Mouse (Mus musculus) telencephalon, adult 2 months (tissue): ENCODE measurements at regions not wholly inside any gene's neighbourhood (a gene's known extent, or its start where the extent isn't known, plus 50 kb on each side); places are given as distances from the start of the nearest gene placed in this dataset.

Experiments used
- DNase-seq: peaks from one replicate; pipeline ENCODE4 v3.0.0-alpha.2; 2011; ENCODE audit warnings: low read depth, low spot score

DNA sequence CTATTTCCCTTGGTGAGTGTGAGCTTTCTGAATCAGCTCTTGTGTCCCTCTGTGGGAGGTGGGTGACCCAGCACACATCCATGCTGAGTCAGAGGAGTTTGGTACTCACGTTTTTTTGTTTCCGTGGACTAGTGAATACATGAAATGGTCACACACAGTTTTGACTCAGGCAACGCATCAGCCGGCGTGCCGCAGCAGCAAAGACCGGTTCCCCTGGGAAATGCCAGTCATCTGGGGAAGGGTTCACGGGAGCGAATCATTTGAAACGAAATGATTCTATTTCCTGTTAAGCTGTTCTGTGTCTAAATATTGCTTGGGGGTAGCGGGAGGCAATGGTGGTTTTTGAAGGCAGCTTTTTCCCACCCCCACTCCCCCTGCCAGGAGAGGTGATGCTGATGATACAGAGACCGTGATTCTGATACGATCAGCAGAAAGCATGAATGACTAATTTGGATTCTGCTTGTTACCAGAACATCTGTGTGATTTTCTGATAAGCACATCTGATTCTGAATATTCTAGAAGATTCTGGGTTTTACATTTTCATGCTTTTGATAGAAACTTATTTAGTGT is 223.5 kb downstream of the Klf5 start:
- peak; percentile 18 for DNase-seq

DNA sequence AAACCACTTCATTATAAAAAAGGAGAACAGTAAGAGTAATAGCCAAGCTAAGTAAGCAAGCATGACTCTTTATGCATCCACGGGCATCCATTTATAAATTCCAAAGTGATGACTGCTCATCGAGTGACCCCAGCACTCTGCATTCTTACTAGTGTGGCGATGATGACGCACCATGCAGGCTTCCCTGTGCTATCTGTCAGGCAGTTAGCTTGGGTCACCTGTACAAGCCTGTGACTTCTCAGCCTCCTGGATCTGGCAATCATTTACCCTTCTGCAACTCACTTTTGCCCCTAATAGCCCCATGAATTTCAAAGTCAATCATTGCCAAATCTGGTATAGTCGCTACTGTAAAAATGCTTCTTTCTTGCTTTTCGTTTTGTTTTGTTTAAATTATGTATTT is 237.3 kb downstream of the Klf5 start:
- DNase-seq, result no peak

DNA sequence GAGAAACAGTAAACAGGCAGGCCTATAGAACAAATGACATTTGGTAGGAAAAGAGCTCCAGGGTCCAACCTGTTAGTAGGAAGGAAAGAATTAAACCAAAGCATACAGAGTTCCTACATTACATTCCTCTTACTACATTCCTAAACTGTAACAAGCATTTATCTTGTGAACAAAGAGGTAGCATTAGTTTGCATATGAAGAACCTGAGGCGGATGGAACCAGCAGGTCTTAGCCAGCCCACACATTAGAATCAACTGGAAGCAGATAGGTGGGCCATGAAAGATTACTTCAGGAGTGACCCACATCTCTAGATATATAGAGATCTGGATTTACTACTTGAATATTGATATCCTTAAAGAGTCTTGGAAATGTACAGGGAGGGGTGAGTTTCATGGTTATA is 238.8 kb downstream of the Klf5 start:
- no peak for DNase-seq

DNA sequence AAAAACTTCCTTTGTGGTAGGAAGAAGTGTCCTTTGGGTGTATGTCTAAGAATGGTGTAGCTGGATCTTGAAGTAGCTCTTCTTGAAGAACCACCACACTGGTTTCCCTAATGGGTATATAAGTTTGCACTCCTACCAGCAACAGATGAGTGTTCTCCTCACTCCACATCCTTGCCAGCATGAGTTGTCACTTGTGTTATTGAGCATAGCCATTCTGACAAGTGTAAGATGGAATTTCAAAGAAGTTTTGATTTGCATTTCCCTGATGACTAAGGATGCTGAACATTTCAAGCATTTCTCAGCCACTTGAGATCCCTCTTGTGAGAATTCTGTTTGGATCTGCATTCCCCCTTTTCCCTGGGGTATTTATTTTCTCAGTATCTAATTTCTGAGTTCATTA is 243.2 kb downstream of the Klf5 start:
- no peak for DNase-seq

DNA sequence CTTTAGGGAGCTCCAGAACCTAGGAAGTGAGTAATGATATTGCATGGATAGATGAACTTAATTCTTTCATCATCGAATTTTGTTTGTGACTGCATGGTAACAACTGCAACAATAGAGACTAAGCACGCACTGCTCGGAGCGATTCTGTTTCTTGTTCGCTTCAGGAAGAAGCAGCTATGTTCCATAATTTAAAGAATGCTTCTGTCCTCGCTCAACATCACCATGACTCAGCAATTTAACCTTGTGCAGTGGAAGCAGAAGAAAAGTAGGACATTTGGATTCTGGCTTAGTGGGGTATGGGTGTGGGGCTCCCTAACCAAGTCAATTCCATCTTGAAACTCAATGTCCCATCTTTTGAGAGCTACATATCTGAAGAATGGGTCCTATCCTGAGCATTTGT is 249.4 kb downstream of the Klf5 start:
- no peak for DNase-seq

DNA sequence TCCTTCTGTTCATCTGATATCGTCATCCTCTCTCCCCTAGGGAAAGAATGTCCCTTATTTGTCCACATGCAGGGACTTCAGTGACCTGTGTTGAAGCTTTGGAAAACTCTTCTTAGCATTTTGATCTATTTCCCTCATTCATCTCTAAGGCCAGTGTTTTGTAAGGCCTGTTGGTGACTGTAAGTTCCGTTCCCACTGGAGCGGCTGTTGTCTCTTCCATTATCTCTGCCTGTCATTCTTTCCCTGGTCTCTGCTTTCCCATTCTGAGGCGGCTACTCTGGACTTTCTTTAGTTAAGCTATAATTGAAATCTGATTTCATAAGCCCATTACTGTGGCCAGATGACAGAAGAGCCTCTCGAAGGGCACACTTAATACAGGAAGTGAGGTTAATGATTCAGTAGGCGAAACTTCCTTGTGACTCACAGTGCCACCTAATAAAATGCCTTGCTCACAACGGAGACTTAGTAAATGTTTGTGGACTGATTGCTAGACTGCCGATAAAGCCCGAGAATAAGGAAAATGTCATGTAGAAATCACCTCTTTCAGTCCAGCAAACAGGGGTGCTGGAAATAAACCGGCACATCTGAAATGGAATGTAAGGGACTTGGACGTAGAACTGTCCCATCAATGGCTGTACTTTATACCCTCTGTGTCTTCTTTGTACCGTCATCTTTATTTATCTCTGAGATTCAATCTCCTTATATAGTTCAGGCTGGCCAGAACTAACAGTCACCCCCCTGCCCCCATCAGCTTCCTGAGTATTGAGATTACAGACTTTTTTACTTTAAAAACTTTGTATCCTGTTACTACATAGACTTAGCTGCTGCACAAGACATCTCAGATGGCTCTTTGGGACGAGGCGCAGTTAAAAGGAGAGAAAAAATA is 250.1 kb downstream of the Klf5 start:
- no peak for DNase-seq

DNA sequence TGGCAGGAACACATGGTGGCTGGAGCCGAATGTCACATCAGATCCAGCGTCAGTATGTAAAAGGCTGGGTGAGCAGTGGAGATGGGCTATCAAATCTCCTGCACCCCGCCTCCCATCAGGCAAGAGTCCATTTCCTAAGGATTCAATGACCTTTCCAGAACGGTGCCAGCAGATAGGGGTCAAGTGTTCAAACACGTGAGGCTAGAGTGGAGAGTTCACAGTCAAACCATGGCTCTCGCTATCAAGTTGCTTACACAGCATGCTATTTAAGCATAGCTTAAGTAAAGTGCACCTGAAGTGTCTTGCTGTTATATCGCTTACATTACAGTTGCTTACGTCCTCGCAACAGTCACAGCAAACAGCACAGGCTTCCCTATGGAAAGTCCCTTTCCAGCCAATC is 265.5 kb downstream of the Klf5 start:
- DNase-seq, result no peak

DNA sequence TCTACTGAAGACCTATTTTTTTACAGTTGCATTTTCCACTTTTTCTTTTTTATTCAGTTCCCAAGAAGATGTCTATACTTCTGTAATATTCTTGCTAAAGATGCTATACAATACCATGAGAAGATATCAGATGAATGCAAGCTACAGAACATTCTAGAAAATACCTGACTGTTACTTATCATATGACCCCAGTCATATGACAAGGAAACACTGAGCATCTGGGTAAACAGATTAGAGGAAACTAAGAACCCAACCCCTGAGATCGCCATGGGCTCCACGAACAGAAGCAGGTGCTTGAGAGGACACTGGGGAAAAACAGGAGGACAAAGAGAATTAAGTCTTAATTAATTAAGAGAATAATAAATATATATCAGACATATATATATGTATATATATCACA is 275.7 kb downstream of the Klf5 start:
- DNase-seq, result no peak

DNA sequence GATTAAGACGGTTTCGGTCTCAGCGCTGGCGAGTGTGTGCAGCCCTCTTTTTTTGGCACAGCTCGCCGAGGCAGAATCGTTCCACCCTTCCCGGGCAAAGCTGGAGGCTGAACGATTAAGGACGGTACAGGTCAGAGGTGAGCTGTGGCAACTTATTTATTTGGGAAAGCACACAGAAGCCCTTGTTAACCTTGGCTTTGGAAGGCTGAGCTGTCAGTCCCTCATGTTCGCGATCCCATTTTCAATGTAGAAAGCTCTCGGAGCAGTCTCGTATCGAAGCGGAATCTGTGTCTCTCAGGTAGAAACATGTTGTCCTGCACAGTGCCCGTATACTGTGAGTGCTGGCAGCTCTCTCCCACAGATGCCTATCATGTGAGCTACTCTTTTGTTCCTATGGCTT is 280.2 kb downstream of the Klf5 start:
- DNase-seq, result no peak

DNA sequence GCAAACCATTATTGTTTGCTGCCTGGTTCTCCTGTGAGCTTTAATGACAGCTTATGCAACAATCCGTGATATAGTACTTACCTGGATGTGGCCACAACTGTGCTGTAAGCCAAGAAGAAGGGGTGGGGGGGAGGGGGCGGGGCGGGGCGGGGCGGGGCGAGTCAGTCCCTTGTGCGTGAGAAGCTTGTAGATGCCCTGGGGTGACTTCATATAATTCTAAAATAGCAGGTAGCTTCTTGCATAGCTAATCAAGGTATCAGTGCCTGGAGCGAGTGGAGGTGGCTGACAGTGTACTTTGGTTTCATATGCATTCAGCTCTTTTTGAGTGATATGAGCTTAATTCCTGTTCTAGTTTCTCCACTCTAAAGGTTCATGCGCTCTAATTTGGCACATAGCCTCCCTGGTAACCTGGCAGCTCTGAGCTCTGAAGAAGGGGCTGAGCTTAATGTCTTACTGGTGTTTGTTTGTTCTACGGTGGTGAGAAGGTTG is 280.8 kb downstream of the Klf5 start:
- peak; percentile 41 for DNase-seq

DNA sequence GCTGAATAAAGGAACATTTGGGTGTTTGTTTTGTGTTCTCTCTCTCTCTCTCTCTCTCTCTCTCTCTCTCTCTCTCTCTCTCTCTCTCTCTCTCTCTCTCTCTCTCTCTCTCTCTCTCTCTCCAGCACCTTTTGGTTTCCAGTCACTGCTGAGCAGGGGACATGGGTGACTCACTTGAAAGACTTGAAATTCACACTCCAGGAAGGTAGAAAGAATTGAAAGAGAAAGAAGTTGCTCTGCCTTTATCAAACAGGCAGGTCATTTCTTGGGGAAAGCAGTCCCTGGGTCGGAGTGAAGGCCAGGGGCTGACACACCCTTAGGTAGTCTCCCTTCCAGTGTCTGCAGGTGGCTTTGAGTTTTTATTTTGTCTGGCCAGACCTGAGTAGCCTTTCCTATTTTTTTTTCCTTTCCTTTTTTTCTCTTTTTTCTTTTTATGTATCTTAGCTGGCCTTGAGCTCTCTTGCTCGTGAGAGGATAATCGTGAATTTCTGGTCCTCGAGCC is 281.3 kb downstream of the Klf5 start:
- DNase-seq, result no peak

DNA sequence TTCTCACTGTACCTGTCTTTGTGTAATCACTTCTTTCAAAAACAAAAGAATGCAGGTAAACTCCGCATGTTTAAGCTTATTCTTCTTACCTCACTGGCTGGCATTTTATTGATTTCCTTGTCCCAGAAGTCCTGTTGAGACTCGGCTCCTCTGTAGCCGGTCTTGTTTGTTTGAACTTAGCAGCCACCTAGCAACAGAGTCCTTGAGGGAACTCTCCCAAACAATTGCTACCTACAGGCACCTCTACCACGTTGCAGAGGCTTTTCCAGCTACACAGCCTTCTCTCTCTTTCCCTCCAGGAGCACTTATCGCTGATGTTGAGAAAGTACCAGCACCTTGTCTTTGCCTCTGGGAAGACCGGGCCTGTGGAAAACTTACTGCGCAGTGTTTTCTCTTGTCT is 285.7 kb downstream of the Klf5 start:
- DNase-seq, result no peak

DNA sequence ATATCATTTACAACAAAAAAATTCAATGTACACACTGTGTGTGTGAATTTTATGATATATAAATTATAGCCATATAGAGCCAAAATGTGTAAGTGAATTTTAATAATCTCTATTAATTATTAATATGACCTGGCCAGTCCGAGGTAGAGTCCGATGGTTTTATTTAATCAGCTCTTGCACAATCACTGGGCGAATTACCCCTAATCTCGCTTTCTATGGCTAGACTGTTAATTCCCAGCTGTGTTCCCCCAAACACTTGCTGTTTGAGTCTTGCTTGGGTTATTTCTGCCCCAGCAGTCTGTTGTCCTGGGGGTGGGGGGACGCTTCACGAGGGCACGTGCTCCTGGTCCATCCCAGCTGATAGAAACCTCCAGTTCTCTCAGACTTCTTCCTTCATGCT is 287.5 kb downstream of the Klf5 start:
- DNase-seq, result no peak

DNA sequence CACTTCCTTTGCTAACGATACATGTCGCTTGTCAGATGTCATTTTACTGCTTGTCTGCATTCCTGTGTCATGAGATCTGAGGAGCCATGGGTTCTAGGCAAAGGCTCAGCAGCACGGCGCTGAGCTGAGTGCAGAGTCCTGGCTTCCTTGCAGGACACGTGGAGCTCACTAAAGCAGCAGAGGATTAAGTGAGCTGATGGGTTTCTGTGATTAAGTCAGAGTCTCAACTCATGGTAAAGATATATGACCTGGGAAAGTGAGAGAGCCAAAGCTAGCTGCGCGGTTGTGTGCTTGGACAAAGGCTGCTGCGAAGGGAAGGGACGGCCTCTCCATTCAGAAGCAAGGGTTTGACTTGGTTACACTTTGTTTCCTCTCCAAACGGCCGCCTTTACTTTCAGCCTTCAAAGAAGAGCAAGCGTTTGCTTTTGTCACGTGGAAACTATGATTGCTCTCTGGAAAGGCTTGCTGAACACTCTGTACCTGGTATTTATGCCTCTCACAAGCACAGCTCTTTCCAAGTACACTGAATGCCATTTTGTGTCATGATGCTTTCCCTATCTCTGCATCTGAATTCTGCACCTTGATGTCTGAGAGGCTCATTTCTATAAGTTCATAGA is 292.5 kb downstream of the Klf5 start:
- DNase-seq, result no peak

DNA sequence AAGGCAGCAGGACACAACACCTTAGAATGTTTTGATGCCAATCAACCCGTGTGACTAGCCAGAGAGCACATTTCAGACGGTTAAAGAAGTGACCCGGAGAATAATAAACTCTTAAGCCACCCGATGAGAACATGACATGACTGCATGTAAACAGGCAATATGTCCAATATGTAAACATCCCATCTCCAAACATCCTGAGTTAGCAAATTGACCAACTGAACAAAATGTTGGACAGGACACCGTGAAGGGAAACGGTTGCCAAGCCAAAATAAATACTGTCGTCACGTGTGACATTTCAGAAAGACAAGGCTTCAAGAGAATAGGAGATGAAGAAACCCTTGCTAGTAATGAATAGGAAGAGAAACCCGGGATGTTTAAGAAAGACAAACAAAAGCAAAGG is 294.4 kb downstream of the Klf5 start:
- no peak for DNase-seq

DNA sequence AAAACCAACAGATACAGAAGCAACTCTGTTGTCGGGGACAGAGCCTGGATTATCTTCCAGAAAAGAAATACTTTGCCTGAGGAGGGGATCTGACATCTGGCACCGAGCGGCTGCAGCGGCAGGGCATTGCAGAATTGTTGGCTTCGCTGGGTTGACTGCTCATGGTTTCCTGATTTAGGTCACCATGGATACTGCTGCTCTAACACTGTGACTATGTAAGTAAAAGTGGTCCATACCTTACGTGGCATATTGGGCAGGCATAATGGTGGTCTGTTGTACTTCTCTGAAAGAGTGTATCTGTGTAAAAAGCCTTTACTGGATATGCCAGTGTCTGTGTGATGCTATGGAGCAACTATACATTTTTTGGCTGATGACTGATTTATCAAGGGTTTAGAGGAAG is 295.4 kb downstream of the Klf5 start:
- DNase-seq, result no peak

DNA sequence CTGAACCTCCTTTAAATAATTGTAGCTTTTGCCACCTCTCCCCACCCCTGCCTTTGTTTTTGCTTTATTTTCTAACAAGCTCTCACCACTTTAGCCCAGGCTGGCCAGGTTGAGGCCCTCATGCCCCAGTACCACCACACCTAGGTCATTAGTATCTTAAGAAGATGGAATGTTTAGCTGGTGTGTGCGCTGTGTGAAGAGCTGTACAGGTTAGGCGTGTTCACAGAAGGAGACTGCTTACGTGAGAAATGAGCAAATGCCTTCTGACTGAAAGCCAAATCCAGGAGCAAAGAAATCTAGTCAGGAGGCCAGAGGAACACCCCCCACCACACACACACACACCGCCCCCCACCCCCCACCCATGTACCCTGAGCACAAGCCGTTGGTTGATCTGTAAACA is 303.4 kb downstream of the Klf5 start:
- DNase-seq, result no peak

DNA sequence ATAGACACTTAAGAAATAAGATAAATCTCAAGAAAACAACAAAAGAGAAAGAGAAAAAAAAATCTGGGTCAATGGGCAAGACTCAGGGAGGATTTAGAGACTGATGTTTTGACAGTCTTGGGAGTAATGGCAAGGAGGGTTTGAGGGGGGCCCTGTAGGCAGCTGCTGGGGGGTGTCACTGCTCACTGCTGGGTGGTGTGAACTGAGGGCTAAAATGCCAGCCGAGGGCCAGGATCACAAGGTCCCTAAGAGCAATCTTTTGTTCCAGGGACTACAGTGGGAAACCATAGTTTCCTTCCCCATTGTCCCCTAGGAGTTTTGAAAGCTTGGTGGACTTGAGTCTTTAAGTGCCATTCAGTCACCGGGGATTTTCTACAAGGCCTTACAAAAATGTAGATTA is 304.8 kb downstream of the Klf5 start:
- no peak for DNase-seq

DNA sequence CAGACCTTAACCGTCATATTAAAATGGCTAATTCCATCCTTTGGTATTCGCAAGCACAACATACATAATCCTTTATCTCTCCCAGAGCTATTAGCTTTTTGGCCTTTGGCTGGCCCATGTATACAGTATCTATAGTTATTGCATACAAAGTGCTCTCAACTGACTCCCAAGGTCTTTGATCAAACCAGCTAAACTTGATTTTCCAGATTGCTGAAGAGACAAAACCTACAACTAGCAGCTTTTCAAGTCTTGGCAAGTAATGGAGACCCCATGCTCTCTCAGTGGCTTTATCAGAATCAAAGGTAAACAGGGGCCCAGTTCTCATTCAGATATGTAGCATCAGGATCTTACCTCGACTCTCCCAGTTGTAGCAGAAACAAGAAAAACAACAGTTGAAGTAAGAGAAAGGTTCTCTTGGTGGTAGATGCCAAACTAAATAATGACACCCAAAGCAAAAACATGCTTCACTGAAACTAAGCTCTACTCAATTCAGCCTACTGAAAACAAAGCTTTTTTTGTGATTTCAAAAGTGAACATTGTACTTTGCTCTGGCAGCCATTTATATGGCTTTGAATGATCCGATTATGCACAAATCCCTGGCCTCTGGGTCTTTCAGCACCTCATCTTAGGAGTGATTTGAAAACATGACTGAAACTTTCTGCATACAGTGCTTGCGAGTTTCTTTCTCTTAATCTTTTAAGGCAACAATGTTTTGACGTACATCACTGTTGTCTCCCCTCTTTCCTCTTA is 307.0 kb downstream of the Klf5 start:
- DNase-seq, result no peak

DNA sequence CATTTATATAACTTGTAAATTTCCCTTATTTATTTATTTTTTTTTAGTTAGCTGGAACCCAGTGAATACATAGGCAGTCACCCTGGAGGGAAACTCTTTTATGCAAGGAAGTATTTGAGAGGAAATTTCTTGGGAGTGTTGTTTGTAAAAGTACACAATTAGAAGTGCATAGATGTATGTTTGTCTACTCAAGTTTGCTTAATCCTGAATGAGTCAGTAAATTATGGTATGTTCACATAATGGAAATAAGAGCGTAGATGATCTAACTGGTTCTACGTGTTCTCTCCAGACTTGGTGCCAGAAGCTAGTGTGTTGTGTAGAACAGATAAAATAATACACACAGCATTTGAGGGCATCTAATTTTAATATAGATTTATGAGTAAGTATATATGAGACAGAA is 310.5 kb downstream of the Klf5 start:
- DNase-seq, result no peak

DNA sequence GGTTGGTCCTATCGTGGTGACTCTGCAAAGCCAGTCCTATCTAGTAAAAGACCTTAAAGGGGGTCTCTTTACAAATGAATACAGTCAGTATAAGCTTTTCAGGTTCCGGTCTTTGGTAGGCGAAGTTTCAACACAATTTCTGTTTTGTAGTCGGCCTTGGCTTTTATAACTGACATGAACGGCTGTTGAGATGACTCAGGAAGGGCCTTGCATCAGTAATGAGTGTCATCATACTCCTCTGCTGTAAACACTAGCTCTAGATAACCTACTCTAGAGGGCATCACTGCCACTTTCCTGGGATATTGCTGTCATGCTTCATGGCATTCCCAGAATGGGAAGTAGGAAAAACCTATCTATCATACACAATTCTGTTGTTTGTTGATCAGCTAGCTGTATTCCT is 312.9 kb downstream of the Klf5 start:
- DNase-seq, result no peak

DNA sequence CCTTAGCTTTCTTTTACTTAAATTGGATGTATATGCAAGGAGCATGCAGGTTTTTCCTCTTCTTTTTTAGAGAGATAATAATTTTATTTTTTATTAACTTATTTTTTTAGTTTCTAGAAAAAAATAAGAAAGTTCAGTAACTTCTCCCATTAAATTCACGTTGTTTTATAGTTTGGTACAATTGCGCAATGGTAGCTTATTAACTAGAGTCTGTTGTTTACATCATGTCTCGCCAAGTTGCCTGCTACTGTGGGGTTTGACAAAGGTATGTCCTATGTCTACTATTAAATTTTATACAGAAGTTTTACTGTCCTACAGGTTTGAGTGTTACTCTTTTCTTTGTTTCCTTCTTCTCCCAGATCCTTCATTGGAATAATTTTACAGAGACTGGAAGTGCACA is 313.6 kb downstream of the Klf5 start:
- no peak for DNase-seq
